Mouse (Mus musculus) ES-CJ7 (cell line): ENCODE data around the gene Gm49333.
"Not testable (repeated sequence)": the region's sequence is repeated elsewhere in the genome, so short reads cannot be mapped to it uniquely, and the experiment has no call there.

Experiments
- DNase-seq: peaks from one replicate; pipeline ENCODE4 v3.0.0; 2011; ENCODE audit warnings: low read depth, low spot score

The Gm49333 gene

GRCm38 (mm10) chr16:20623211-20623610 is 11.8 kb downstream of the Gm49333 start:
- no peak for DNase-seq

GRCm38 (mm10) chr16:20628871-20629391 is 17.5 kb downstream of the Gm49333 start:
- DNase-seq: no peak

DNA sequence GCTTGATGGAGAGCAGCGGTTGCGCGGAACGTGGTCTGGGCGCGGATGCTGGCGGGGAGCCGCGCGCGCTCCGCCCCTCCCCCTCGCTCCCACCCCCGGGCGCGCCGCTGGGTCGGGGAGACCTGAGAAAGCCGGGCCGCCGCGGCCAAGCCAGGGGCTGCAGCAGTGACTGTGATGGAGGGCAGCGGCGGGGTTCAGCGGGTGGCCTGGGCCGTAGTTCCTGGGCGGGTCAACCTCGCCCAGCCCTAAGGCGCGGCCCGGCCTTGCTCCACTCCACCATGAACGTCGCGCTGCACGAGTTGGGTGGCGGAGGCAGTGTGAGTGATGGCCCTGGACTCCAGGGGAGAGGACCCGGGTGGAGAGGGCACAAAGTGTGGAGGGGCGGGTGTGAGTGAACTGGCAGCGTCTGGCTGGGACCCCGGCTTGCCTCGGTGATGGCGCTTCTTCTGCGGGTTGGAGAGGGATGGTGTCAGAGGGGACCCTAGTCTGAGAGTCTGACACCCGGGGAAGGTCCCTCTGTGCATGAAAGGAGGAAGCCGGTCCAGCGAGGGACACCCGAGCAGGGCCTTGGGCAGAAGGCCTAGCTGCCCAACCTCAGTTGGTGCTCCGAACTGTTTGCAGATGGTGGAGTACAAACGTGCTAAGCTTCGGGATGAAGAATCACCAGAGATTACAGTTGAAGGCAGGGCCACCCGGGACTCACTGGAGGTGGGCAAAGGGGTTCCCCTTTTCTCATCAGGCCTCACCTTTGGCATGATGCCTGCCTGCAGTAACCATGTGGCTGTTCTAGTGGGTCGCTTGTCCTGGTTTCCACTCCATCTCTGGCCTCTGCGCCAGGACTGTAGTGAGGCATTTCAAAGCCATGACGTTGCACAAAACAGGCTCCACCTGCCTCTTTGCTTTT is 18.6 kb downstream of the Gm49333 start, which contains the start of gene Ece2:
Gene Ece2 (plus strand): TSS at position 98 of the 904 bp plus-strand sequence.
- no peak for DNase-seq

GRCm38 (mm10) chr16:20637410-20637809 is 26.0 kb downstream of the Gm49333 start:
- DNase-seq: no peak

DNA sequence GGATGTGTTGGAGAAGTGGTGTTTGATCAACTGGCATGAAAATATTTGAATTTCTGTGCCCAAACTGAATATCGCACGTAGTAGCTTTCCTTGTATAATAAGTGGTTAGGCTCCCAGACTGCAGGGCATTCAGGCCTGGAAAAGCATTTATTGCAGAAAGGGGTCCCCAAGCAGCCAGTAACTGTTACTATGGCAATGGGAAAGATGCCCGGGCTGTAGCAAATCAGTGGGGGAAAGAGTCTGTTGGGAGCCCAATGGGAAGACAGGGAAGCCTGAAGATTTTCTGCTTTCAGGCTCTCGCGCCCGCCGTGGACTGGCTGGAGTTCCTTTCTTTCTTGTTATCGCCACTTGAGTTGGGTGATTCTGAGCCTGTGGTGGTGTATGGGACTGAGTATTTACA is 27.0 kb downstream of the Gm49333 start:
- no peak for DNase-seq

- DNase-seq: peak; percentile 60
These were observed 30.8 kb downstream of the Gm49333 start for GRCm38 (mm10) chr16:20642161-20642560.

DNA sequence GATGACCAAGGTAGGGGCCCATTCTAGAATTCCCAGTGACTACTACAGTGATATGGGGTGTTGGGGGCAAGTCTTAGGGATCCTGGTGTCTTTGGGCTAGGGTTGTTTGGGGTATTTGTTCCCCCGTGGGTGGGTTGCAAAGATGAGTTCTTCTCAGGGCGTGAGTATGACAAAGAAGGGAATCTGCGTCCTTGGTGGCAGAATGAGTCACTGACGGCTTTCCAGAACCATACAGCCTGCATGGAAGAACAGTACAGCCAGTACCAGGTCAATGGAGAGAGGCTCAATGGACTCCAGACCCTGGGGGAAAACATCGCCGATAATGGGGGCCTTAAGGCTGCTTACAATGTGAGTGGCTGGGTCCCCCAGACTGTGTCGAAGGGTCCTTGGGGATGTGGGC is 32.5 kb downstream of the Gm49333 start:
- DNase-seq: no peak

DNA sequence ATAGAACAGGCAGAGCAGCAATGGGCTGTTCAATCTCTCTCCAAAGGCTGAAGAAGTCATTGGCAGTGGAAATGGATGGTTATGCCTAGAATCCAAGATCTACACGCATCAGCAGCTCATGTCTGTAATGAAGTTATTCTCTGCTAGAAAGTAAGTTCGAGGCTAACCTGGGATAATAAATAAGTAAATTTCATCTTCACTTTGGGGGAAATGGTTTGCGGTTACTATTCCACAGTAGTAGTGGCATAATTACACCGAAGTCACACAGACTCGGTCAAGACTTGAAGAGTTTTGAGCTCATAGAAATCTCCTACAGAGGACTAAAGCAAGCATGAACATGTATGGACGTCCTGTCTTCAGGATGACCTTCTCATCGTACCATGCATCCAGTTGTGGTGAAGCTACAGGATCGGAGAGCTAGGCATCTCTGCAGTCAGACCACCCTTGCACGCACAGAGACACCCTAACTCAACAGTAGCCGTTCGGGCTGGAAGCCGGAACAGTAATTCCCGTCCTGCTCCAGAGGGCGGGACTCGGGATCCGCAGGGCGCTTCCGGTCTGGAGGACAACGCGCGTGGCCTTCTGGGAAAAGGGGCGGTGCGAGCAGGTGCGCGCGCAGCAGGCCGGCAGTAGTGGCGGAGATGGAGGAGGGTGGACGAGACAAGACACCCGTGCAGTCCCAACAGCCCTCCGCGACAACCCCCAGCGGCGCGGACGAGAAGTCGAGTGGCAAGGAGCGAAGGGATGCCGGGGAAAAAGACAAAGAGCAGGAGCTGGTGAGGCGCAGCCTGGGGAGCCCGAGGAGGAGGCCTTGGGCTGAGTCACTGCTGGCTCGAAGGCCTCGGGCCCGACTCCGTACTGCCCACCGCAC is 39.9 kb downstream of the Gm49333 start, which contains the start of gene Psmd2:
Gene Psmd2 (plus strand): TSS at position 577 of the 871 bp plus-strand sequence.
- DNase-seq: peak; percentile 96

DNA sequence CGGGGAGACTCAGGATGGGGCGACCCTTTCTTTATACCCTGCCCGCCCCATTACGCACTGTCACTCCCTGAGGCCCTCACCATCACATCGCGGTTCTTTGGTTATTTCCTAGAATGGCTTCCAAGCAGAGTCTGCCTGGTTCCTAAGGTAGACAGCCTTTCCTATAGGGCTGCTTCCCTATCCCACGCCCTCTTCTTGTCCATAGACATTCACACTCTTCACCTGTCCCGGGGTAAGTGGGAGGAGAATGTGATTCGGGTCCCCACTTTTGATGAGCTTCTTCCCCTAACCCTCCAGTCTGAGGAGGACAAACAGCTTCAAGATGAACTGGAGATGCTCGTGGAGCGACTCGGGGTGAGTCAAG is 40.5 kb downstream of the Gm49333 start:
- DNase-seq: no peak

DNA sequence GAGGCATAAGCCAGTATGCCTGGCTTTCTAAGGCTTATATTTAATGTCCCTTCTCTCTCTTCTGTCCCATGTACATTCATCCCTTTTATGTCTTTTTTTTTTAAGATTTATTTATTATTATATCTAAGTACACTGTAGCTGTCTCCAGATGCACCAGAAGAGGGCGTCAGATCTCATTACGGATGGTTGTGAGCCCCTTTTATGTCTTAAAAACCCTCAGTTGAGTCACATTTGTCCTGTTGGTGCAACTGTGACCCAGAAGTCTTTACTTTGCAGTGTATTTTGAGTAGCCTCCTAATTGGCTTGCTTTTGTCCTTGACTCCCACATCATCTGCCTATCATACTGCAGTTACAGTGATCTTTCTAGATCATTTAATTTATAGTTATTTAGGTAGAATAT is 41.9 kb downstream of the Gm49333 start:
- DNase-seq: no peak

DNA sequence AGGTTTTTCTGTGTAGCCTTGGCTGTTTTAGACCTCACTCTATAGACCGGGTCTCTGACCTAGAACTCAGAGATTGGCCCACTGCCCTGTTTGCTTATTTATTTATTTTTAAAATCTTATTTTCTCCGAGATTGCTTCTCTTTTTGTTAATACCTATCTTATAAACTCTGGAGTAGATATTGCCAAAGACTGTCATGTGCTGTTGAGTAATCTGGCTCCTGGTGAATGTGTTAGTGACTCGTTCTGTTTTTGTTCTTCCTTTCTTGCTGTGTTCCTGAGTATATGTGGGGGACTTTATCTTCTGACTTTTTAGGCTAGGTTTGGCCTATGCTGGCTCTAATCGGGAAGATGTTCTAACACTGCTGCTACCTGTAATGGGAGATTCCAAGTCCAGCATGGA is 46.3 kb downstream of the Gm49333 start:
- no peak for DNase-seq

- not testable (repeated sequence) for DNase-seq
These were observed 56.6 kb downstream of the Gm49333 start, which contains the start of gene Eif4g1 for GRCm38 (mm10) chr16:20668013-20668412. Gene Eif4g1 (plus strand): TSS chr16:20668313.

GRCm38 (mm10) chr16:20670291-20670690 is 58.9 kb downstream of the Gm49333 start:
- DNase-seq: no peak

DNA sequence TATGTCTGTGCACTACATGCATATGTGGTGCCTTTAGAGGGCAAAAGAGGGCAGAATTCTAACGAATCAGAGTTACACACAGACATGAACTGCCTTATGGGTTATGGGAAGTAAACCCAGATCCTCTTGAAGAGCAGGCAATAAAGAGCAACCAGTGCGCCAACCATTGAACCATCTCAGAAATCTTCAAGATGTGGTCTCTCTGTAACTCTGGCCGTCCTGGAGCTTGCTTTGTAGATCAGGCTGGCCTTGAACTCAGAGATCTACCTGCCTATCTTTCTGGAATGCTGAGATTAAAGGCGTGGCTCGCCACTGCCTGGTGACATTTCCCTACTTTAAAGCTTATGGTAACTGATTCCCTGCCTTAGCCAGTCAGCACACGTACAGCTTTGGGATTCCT is 60.5 kb downstream of the Gm49333 start:
- peak; percentile 71 for DNase-seq

- peak; percentile 97 for DNase-seq
These were observed 61.1 kb downstream of the Gm49333 start for GRCm38 (mm10) chr16:20672500-20672902.

DNA sequence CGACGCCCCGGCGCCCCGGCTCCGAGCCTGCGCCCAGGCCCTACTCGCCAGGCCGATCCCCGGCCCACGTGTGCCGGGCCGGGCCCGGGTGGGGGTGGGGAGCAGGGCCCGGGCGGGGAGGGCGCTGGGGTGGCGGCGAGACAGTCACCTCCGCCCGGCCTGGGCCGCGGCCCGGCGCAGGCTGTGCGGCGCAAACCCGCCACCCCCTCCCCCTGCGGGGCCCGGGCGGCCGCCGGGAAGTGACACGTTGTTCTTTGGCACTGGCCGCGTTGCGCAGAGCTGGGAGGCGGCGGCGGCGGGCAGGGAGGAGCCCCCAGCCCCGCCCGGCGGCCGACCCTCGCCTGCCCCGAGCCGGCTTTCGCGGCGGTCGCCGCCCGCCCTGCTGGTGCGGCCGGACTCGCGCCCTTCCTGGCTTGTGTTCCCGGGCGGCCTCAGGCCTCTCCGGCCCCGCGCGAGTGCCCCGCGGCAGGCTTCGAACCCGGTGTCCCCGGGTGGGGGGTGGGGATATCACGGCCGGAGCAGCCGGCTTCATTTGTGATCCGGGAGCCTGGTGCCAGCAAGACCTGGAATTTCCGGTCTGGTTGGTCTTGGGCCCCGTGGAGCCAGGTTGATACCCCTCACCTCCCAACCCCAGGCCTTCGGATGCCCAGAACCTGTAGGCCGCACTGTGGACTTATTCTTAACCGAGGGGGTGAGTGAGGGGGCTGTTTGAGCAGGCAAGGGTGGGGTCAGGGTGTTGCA is 61.7 kb downstream of the Gm49333 start:
- DNase-seq: no peak

- peak; percentile 78 for DNase-seq
These were observed 62.4 kb downstream of the Gm49333 start for GRCm38 (mm10) chr16:20673706-20674303.

DNA sequence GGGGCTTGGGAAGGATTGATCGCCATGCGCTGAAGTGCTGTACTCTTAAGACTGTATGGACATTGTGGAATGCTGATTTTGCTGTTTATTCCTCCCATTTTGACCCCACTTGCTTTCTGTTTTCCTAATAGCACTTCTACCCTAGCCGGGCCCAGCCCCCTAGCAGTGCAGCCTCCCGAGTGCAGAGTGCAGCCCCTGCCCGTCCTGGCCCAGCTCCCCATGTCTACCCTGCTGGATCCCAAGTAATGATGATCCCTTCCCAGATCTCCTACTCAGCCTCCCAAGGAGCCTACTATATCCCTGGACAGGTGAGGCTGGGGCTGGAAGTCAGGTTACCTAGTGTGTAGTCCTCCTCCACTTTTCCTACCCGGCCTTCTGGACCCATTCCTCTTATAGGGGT is 63.8 kb downstream of the Gm49333 start:
- DNase-seq: no peak

- no peak for DNase-seq
These were observed 65.3 kb downstream of the Gm49333 start for GRCm38 (mm10) chr16:20676702-20677101.

DNA sequence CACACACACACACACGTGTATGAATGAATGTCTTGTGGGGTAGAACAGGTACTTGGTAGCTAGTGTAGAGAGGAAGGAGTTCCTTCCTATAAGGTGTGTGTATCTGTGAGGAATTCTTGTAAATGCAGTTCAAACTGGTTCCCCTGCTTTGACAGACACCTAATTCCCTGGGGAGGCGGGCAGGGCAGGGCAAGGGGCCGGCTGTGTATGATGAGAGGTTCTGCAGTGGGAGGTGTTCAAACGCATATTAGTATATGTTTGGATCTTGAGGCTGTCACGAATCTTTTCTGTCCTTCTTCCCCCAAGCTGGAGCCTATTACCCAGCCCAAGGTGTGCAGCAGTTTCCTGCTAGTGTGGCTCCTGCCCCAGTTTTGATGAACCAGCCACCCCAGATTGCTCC is 66.0 kb downstream of the Gm49333 start:
- DNase-seq: no peak
